Mouse (Mus musculus) forebrain, embryonic 15.5 days (tissue): ENCODE measurements around the gene Zgpat. TPM values are rescaled to one million over a fixed set of nuclear protein-coding genes. Genes with fewer than 3 reads are reported as not detected.

Experiments used
- ATAC-seq: fragments of 200-750 bp; cut with Nextera tagmentation; replicated peaks from 2 replicates; pipeline ENCODE4 v1.8.0; 2017; ENCODE audit warnings: mild to moderate bottlenecking, moderate TSS enrichment, moderate library complexity
- H3K27ac ChIP-seq: fragments of 300-500 bp; sonication (generic); replicated peaks from 2 replicates; pipeline ENCODE4 v1.5.1; 2015; ENCODE audit warnings: mild to moderate bottlenecking, inconsistent platforms
- H3K27me3 ChIP-seq: fragments of 300-500 bp; sonication (generic); 2 replicates; pipeline ENCODE4 v1.6.1; 2015; ENCODE audit warnings: inconsistent platforms
- H3K36me3 ChIP-seq: fragments of 300-500 bp; sonication (generic); 2 replicates; pipeline ENCODE4 v1.6.1; 2015; ENCODE audit warnings: mild to moderate bottlenecking, inconsistent platforms
- H3K4me1 ChIP-seq: fragments of 300-500 bp; sonication (generic); 2 replicates; pipeline ENCODE4 v1.6.1; 2015; ENCODE audit warnings: inconsistent platforms
- H3K4me2 ChIP-seq: fragments of 300-500 bp; sonication (generic); replicated peaks from 2 replicates; pipeline ENCODE4 v1.6.1; 2015; ENCODE audit warnings: mild to moderate bottlenecking, inconsistent platforms
- H3K4me3 ChIP-seq: fragments of 300-500 bp; sonication (generic); 2 replicates; pipeline ENCODE4 v1.5.1; 2015; ENCODE audit warnings: mild to moderate bottlenecking, inconsistent platforms
- H3K9ac ChIP-seq: fragments of 300-500 bp; sonication (generic); replicated peaks from 2 replicates; pipeline ENCODE4 v1.6.1; 2015; ENCODE audit warnings: mild to moderate bottlenecking, inconsistent platforms
- H3K9me3 ChIP-seq: fragments of 300-500 bp; sonication (generic); 2 replicates; pipeline ENCODE4 v1.6.1; 2016; ENCODE audit warnings: inconsistent platforms
- WGBS: fragments of 180-500 bp; shearing (Covaris S2); methylation state at CpG from one replicate; pipeline ENCODE4 v1.1.7; 2015; ENCODE audit warnings: mixed read lengths; 5-methylcytosine and 5-hydroxymethylcytosine counted together
- polyA plus RNA-seq: library from polyadenylated mRNA; unstranded; fragments of >200 nt; fragmentation: Nextera tagmentation; extraction: Ambion mirVana; gene quantifications from 2 replicates; pipeline ENCODE4 v1.2.1, GENCODE M21; 2015

The Zgpat gene
- polyA plus RNA-seq = 82.1 TPM in 2 replicates

DNA sequence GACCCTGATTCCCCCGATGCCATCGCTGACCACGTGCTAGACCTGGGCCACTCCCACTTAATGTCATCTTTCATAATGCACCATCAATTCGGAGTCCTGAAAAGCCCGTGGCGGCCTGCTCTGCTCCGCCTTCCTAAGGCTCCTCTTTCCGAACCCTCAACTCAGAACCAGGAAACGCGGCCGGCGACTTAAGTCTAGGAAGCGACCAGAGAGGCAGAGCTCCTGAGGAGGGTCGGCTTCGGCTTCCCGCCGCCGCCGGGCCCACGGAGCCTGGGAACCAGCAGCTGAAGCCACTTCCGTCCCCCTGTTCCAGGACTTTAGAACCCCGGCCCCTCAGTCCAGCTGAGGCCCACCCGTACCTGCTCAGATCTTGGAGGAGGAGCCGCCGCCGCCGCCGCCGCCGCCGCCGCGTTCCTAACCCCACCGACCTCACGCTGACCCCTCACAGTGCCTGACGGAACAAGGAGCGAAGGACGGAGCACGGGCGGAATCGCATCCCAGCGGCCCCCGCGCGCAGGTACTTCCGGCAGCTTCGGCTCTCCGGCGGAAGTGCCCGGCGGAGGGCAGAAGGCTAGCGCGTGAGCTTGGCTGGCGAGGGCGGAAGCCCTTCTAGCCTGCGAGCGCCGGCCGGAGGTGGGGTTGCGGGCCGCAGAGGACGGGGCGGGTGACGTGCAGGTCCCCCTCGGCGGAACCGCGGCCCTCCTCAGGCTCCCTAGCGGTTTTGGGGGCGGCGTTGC lies at the start of gene Zgpat, which contains the start of gene Arfrp1:
Gene Zgpat (plus strand): TSS at position 69 of the 737 bp plus-strand sequence.
Gene Arfrp1 (minus strand): TSS at position 545 of the 737 bp plus-strand sequence.
- peak; percentile 89 for ATAC-seq
- whole genome bisulfite sequencing = 1% methylated on average over 71 of the region's 71 CpGs

DNA sequence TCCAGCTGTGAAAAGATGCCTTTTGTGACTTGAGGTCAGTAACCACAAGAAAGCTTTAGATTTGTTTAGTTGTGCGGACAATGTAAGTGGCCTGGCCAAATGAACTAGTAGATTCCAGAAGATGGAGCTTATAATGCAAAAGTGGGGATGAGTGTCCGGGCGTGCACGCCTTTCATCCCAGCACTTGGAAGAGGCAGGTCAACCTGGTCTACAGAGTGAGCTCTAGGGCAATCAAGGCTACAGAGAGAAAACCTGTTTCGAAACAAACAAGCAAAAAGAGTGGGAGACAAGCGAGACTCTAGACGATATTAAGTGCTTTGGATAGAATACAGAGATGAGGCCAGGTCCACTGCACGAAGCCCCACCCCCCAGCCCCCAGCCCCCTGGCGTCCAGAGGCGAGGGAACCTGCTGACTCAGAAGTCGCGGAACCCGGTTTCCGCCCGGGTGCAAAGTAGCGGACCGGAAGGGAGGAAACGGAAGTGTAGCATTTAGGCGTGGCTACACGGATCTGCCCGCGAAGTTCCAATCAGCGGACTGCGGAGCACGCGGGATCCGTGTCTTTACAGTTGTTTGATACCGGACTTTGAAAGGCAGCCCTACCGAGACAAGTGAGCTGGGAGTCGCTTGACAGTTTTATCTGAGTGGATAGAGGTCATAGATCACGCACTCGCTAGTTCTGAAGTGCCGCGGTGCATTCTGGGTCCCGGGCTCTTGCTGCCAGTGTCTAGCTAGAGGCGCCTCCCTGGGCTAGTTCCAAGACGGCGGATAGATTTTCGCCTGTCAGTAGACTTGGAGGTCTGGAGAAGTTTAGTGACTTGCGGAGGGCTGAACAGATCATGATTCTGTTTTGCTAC lies 45.3 kb upstream of the Zgpat start, which contains the start of gene Rtel1:
Gene Rtel1 (plus strand): TSS at position 492 of the 855 bp plus-strand sequence.
- 6% methylated on average over 40 of the region's 40 CpGs for WGBS

More for the DNA sequence above, at the start of gene Zgpat, which contains the start of gene Arfrp1:
- Histone ChIP-seq H3K27me3 (no peaks in the 10 kb centered on the region), H3K27ac (peak within 1 kb of the TSS; percentile 93), H3K9me3 (no peaks in the 10 kb centered on the region), H3K36me3 (peaks cover 40% of the 10 kb centered on the region), H3K4me3 (peak within 1 kb of the TSS; percentile 81), H3K4me2 (peak within 1 kb of the TSS; percentile 90), H3K9ac (peak within 1 kb of the TSS; percentile 94), H3K4me1 (peaks cover 46% of the 10 kb centered on the region)

GRCm38 (mm10) chr2:181320103-181320499 lies 44.6 kb upstream of the Zgpat start:
- peaks cover 24% of the 10 kb centered on the region for H3K36me3 ChIP-seq
- H3K27me3 ChIP-seq = no peaks in the 10 kb centered on the region
- peaks cover 11% of the 10 kb centered on the region for H3K4me1 ChIP-seq
- H3K27ac ChIP-seq = peak overlapping the region; percentile 50; the same call in 1 of the 2 replicates
- H3K9ac ChIP-seq = peak overlapping the region; percentile 51
- no peaks in the 10 kb centered on the region for H3K9me3 ChIP-seq
- peak overlapping the region; percentile 60 for H3K4me3 ChIP-seq
- H3K4me2 ChIP-seq = peak overlapping the region; percentile 70
- 11% methylated on average over 7 of the region's 7 CpGs for WGBS
- no peak; the same call in none of the 2 replicates for ATAC-seq

More for the DNA sequence above, 45.3 kb upstream of the Zgpat start, which contains the start of gene Rtel1:
- no peaks in the 10 kb centered on the region for H3K9me3 ChIP-seq
- ATAC-seq = peak; percentile 93
- H3K36me3 ChIP-seq = peaks cover 19% of the 10 kb centered on the region
- peak within 1 kb of the TSS; percentile 60 for H3K4me3 ChIP-seq
- peaks cover 14% of the 10 kb centered on the region for H3K4me1 ChIP-seq
- peak within 1 kb of the TSS; percentile 51 for H3K9ac ChIP-seq
- peak within 1 kb of the TSS; percentile 50 for H3K27ac ChIP-seq
- peak within 1 kb of the TSS; percentile 70 for H3K4me2 ChIP-seq
- H3K27me3 ChIP-seq = no peaks in the 10 kb centered on the region

- no peak for ATAC-seq
- H3K36me3 ChIP-seq = peaks cover 36% of the 10 kb centered on the region
Measured at GRCm38 (mm10) chr2:181322136-181322535, 42.6 kb upstream of the Zgpat start.

DNA sequence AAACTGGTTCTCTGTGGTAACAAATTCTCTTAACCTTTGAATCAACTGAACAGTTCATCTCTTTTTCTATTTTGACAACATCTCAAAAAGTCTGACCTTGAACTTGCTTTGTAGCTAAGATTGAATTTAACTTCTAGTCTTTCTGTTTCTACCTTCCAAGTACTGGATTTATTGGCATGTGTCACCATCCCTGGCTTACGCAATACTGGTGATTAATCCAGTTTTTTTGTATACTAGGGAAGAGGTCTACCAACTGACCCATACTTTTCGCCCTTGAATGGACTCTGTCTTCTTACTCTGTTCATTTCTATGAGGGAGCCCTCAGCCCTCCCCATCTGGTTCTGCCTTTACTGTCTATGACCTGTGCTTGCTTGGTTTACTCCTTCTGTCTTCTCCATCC lies 38.6 kb upstream of the Zgpat start:
- H3K27ac ChIP-seq = no peak overlapping the region
- ATAC-seq = no peak
- H3K36me3 ChIP-seq = peaks cover 58% of the 10 kb centered on the region
- 99% methylated on average over 2 of the region's 2 CpGs for WGBS
- H3K4me1 ChIP-seq = no peaks in the 10 kb centered on the region
- no peaks in the 10 kb centered on the region for H3K27me3 ChIP-seq
- H3K4me3 ChIP-seq = no peak overlapping the region
- no peaks in the 10 kb centered on the region for H3K9me3 ChIP-seq
- H3K4me2 ChIP-seq = no peak overlapping the region
- no peak overlapping the region for H3K9ac ChIP-seq

More at GRCm38 (mm10) chr2:181322136-181322535, 42.6 kb upstream of the Zgpat start:
- 84% methylated on average over 5 of the region's 5 CpGs for WGBS
- H3K27ac ChIP-seq = no peak overlapping the region
- H3K9me3 ChIP-seq = no peaks in the 10 kb centered on the region
- H3K4me3 ChIP-seq = no peak overlapping the region
- H3K9ac ChIP-seq = no peak overlapping the region
- no peak overlapping the region for H3K4me2 ChIP-seq
- H3K4me1 ChIP-seq = peaks cover 11% of the 10 kb centered on the region
- H3K27me3 ChIP-seq = no peaks in the 10 kb centered on the region

DNA sequence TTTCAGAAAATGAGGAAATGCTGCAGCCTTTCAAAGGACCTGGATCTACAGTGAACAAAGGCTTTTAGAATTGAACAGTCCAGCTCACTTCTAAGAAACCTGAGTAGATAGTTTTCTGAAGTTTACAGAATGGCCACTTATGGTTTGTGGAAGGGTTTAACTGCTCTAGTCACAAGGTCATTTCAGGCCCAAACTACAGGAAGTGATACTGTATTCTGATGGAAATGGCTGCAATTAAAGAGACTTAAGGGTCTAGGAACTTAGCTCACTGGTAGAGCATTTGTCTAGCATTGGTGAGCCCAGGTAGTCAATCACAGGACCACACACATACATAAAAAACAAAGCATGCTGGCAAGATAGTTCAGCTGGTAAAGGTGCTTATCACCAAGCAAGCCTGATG lies 32.2 kb upstream of the Zgpat start:
- no peaks in the 10 kb centered on the region for H3K4me1 ChIP-seq
- H3K27me3 ChIP-seq = no peaks in the 10 kb centered on the region
- H3K36me3 ChIP-seq = peaks cover 61% of the 10 kb centered on the region
- H3K9me3 ChIP-seq = no peaks in the 10 kb centered on the region
- no peak overlapping the region for H3K9ac ChIP-seq
- no peak overlapping the region for H3K4me3 ChIP-seq
- no peak for ATAC-seq
- H3K27ac ChIP-seq = no peak overlapping the region
- H3K4me2 ChIP-seq = no peak overlapping the region

- H3K36me3 ChIP-seq = peaks cover 63% of the 10 kb centered on the region
- no peak overlapping the region for H3K9ac ChIP-seq
- no peaks in the 10 kb centered on the region for H3K4me1 ChIP-seq
- WGBS = 56% methylated on average over 3 of the region's 3 CpGs
- no peak overlapping the region for H3K4me2 ChIP-seq
- no peak overlapping the region for H3K27ac ChIP-seq
- no peak overlapping the region for H3K4me3 ChIP-seq
- 0 out of 2 replicates have a peak, but pooled peaks have one; percentile 60 for ATAC-seq
- H3K27me3 ChIP-seq = no peaks in the 10 kb centered on the region
- H3K9me3 ChIP-seq = no peaks in the 10 kb centered on the region
Measured at GRCm38 (mm10) chr2:181334023-181334422, 30.7 kb upstream of the Zgpat start.

DNA sequence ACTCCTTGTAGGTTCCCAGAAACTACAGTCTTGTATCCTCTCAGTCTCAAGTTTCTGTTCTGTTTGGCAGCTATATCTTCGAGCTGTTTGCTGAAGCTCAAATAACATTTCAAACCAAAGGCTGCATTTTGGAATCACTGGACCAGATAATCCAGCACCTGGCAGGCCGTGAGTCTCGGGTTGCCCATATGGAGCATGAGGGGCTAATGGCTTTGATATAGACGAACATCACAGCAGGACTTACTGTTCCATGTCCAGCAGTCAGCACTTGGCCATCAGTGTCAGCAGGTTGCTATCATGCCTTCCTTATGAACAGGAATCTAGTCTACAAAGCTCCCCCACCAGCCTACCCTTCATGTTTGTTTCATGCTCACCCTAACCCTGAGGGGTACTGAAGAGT lies 24.3 kb upstream of the Zgpat start:
- H3K27ac ChIP-seq = no peak overlapping the region
- H3K9me3 ChIP-seq = no peaks in the 10 kb centered on the region
- H3K4me2 ChIP-seq = no peak overlapping the region
- H3K4me3 ChIP-seq = no peak overlapping the region
- H3K4me1 ChIP-seq = no peaks in the 10 kb centered on the region
- no peak overlapping the region for H3K9ac ChIP-seq
- H3K27me3 ChIP-seq = no peaks in the 10 kb centered on the region
- WGBS = 78% methylated on average over 4 of the region's 4 CpGs
- ATAC-seq = no peak
- H3K36me3 ChIP-seq = peaks cover 60% of the 10 kb centered on the region

- Histone ChIP-seq H3K4me1 (no peaks in the 10 kb centered on the region), H3K27ac (no peak overlapping the region), H3K27me3 (no peaks in the 10 kb centered on the region), H3K9me3 (no peaks in the 10 kb centered on the region), H3K4me2 (no peak overlapping the region), H3K9ac (no peak overlapping the region), H3K36me3 (peaks cover 48% of the 10 kb centered on the region), H3K4me3 (no peak overlapping the region)
- 94% methylated on average over 6 of the region's 6 CpGs for WGBS
- ATAC-seq = no peak
Measured at GRCm38 (mm10) chr2:181342766-181343165, 22.0 kb upstream of the Zgpat start.

- ATAC-seq = no peak
- no peaks in the 10 kb centered on the region for H3K9me3 ChIP-seq
- no peak overlapping the region for H3K4me3 ChIP-seq
- no peak overlapping the region for H3K27ac ChIP-seq
- WGBS = 79% methylated on average over 3 of the region's 3 CpGs
- no peak overlapping the region for H3K9ac ChIP-seq
- no peaks in the 10 kb centered on the region for H3K27me3 ChIP-seq
- no peaks in the 10 kb centered on the region for H3K4me1 ChIP-seq
- peaks cover 85% of the 10 kb centered on the region for H3K36me3 ChIP-seq
- H3K4me2 ChIP-seq = no peak overlapping the region
Measured at GRCm38 (mm10) chr2:181356780-181357179, 7.9 kb upstream of the Zgpat start.

DNA sequence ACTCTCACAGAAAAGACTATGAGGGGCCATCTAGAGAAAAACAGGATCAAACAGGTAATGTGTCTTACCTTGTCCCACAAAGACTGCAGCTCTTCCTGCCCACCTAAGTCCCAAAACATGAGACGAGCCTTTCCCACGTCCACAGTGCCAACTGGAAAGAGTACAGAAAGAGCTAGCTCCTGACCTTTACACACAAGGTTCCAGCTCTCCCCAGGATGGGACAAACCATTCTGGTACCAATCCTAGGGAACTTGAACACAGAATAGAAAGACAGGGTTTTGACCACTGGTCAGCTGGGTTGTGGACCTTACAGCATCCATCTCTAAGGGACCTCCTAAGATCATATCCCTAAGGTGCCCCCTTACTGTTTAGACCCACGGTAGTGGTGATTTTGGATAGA lies 782 bp upstream of the Zgpat start:
- no peak for ATAC-seq
- Histone ChIP-seq H3K9ac (peak overlapping the region; percentile 94; the same call in 1 of the 2 replicates), H3K4me1 (peaks cover 39% of the 10 kb centered on the region), H3K27ac (no peak overlapping the region), H3K4me3 (peak overlapping the region; percentile 81), H3K27me3 (no peaks in the 10 kb centered on the region), H3K36me3 (peaks cover 41% of the 10 kb centered on the region), H3K9me3 (no peaks in the 10 kb centered on the region), H3K4me2 (peak overlapping the region; percentile 90)
- 85% methylated on average over 3 of the region's 3 CpGs for WGBS

DNA sequence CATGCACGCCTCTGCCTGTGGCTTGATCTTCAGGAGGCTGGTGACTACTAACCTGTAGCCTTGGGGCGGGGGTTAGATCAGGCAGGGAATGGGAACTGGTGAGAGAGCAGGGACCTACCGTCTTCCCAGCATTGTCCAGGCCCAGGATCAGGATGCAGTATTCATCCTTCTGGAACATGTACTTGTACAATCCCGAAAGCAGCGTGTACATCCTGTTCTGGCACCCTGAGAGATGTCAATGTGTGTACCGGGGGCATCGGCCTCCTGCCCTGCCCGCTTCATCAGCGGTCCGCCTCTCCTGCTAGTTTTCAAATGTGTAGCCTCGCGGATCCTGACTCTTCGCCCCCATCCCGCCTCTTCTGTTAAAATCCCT lies 255 bp upstream of the Zgpat start:
- Histone ChIP-seq H3K4me3 (peak overlapping the region; percentile 81), H3K27ac (peak overlapping the region; percentile 93), H3K4me1 (peaks cover 44% of the 10 kb centered on the region), H3K4me2 (peak overlapping the region; percentile 90), H3K36me3 (peaks cover 40% of the 10 kb centered on the region), H3K9me3 (no peaks in the 10 kb centered on the region), H3K27me3 (no peaks in the 10 kb centered on the region), H3K9ac (peak overlapping the region; percentile 94)
- no peak; the same call in 1 of the 2 replicates for ATAC-seq
- WGBS = 11% methylated on average over 14 of the region's 14 CpGs
